Mouse (Mus musculus) embryonic fibroblast, embryonic 13.5 days (primary cell): ENCODE measurements around the gene Nfix. TPM values are rescaled to one million over a fixed set of nuclear protein-coding genes. Genes with fewer than 3 reads are reported as not detected.

Source experiments
- H3K27ac ChIP-seq: 2 replicates; pipeline ENCODE4 v1.5.1; 2012; ENCODE audit warnings: low read length, control low read depth, inconsistent platforms; ENCODE audit not compliant: insufficient read depth
- H3K4me1 ChIP-seq: 2 replicates; pipeline ENCODE4 v1.6.1; 2011; ENCODE audit warnings: low read length; ENCODE audit not compliant: control insufficient read depth, insufficient read depth
- H3K4me3 ChIP-seq: 2 replicates; pipeline ENCODE4 v1.5.1; 2011; ENCODE audit warnings: mild to moderate bottlenecking, control low read depth, low read length; ENCODE audit not compliant: insufficient read depth
- CTCF ChIP-seq: IDR thresholded peaks from 2 replicates; pipeline ENCODE4 v1.5.1; 2011; ENCODE audit warnings: mild to moderate bottlenecking, control low read depth, low read length, moderate library complexity, borderline replicate concordance; ENCODE audit not compliant: insufficient read depth
- POLR2A ChIP-seq: IDR thresholded peaks from 2 replicates; pipeline ENCODE4 v1.6.1; 2011; ENCODE audit warnings: low read depth, mild to moderate bottlenecking, control low read depth, low read length, moderate library complexity
- polyA plus RNA-seq: library from polyadenylated mRNA; stranded (reverse); fragments of >200 nt; gene quantifications from 2 replicates; pipeline ENCODE4 v1.2.4, GENCODE M21; 2011; ENCODE audit warnings: low read depth; ENCODE audit not compliant: missing spikeins, insufficient read length

The Nfix gene
- polyA plus RNA-seq, 1 experiment = 236 TPM

DNA sequence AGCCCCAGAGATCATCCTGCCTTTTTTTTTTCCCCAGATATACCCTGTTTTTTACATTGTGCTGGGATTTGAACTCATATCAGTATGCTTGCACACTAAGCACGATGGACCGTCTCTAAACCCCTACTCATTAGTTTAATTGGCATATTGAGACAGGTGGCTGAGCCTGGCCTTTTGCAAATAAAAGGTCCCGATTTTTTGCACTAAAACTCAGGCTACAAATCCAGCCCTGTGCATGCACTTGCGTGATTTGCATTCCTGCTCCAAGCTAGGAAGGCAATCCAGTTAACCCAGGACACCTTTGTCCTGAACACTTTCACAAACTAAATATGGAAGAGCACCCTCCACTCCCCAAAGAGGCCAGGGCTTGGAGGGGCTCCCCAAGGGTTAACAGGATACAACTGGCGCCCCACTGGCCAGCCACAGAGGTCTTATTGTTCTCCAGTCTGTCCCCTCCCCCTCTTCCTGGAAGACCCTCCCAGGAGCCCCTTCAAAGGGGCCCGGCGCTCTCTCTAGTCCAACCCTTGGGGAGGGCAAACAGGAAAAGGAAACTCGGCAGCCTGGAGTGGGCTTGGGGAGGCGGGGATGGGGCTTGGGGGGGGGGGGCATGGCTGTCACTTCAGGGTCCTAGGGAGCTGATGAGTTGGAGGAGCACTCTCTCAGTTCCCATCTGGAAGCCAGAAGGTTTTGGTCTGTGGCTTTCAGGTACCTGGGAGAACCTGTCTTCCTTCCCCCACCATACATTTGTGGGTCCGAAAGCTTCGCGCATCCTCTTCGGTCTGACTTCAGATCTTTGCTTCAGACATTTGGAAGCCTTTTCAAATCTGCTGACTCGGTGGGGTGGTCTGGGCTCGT, 144.6 kb downstream of the Nfix start:
- H3K27ac ChIP-seq = no peak overlapping the region
- TF ChIP-seq POLR2A (no peak), CTCF (no peak)
- no peak overlapping the region for H3K4me3 ChIP-seq
- peaks cover 3% of the 10 kb centered on the region; the same call in 1 of the 2 replicates for H3K4me1 ChIP-seq

GRCm38 (mm10) chr8:84654597-84654996, 145.5 kb downstream of the Nfix start:
- peaks cover 3% of the 10 kb centered on the region; the same call in 1 of the 2 replicates for H3K4me1 ChIP-seq
- no peak overlapping the region for H3K4me3 ChIP-seq
- TF ChIP-seq POLR2A (no peak), CTCF (no peak)
- H3K27ac ChIP-seq = no peak overlapping the region

DNA sequence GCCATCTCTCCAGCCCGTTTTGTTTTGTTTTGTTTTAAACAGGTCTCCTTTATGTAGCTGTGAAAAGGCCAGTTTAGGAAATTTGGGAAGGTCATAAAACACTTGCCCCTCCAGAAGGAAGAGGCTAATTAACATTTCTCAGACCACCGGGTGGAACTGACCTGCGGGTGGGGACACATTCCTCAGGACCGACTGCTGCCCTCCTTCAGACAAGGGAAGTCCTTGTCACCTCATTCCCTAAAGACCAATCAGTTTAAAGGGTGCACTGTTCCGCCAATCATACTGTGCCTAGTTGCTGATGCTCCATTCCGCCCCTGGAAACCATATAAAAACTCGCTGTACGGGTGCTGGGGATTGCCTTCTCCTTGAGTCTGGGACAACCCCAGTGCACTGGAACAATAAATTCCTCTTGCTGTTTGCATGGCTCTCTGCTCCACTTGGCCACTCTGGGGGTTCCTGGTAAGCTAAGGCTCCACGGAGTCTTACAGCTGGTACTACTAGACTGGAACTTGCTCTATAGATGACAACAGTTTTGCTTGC, 147.0 kb downstream of the Nfix start:
- Histone ChIP-seq H3K4me1 (peaks cover 3% of the 10 kb centered on the region; the same call in 1 of the 2 replicates), H3K4me3 (no peak overlapping the region), H3K27ac (no peak overlapping the region)
- TF ChIP-seq POLR2A (no peak), CTCF (no peak)

DNA sequence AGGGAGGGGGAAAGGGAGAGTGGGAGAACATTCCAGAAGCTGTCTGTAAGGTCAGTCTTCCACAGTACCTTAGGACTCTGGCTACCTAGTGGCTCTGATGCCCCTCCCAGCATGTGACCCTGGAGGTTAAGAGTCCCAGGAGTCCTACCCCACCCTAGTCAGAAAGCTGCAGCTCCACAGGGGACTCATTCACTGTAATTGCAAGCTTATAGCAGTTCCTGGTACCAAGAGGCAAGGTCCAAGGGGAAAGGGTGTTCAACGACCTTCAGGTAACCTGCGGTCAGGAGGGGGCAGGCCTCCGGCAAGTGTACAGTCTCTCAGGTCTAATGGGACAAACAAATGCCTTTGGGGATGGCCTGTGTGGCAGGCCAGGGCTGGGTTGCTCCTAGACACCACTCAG, 149.9 kb downstream of the Nfix start:
- H3K4me3 ChIP-seq = no peak overlapping the region
- no peaks in the 10 kb centered on the region for H3K4me1 ChIP-seq
- TF ChIP-seq POLR2A = no peak
- TF ChIP-seq CTCF = no peak
- H3K27ac ChIP-seq = no peak overlapping the region

Other genes starting within 250 kb of the Nfix start
- 38.2 and 38.6 TPM in 2 replicates for gene Ier2, start 137.5 kb downstream of the Nfix start, polyA plus RNA-seq
- 80.2 and 86.7 TPM in 2 replicates for gene Trmt1, start 114.0 kb downstream of the Nfix start, polyA plus RNA-seq
- 47.2 and 54.9 TPM in 2 replicates for gene Nacc1, start 112.5 kb downstream of the Nfix start, polyA plus RNA-seq
- not detected in 2 replicates for gene Lyl1, start 98.9 kb downstream of the Nfix start, polyA plus RNA-seq
- gene G430095P16Rik, start 77.3 kb downstream of the Nfix start, polyA plus RNA-seq = 0.74 TPM in 1 of 2 replicates, not detected in the other
- gene Dand5, start 22.5 kb upstream of the Nfix start, polyA plus RNA-seq = 2.0 and 2.3 TPM in 2 replicates
- gene Gadd45gip1, start 31.2 kb upstream of the Nfix start, polyA plus RNA-seq = 11.7 and 12.6 TPM in 2 replicates
- 57.6 and 61.7 TPM in 2 replicates for gene Rad23a, start 40.3 kb upstream of the Nfix start, polyA plus RNA-seq
- 1,122 and 1,201 TPM in 2 replicates for gene Calr, start 46.6 kb upstream of the Nfix start, polyA plus RNA-seq
- gene Farsa, start 56.6 kb upstream of the Nfix start, polyA plus RNA-seq = 41.0 and 43.5 TPM in 2 replicates
- gene Syce2, start 71.8 kb upstream of the Nfix start, polyA plus RNA-seq = 8.7 and 18.9 TPM in 2 replicates
- gene Gcdh, start 93.6 kb upstream of the Nfix start, polyA plus RNA-seq = 18.6 and 23.5 TPM in 2 replicates
- gene Klf1, start 101.6 kb upstream of the Nfix start, polyA plus RNA-seq = not detected in 2 replicates
- gene Dnase2a, start 108.2 kb upstream of the Nfix start, polyA plus RNA-seq = 17.2 and 19.7 TPM in 2 replicates
- gene Mast1, start 137.0 kb upstream of the Nfix start, polyA plus RNA-seq = not detected in 2 replicates
- not detected in 2 replicates for gene Rtbdn, start 146.6 kb upstream of the Nfix start, polyA plus RNA-seq
- gene Gm49661, start 169.1 kb upstream of the Nfix start, polyA plus RNA-seq = not detected in 2 replicates
- 244 and 312 TPM in 2 replicates for gene Prdx2, start 169.2 kb upstream of the Nfix start, polyA plus RNA-seq
- 27.9 and 30.7 TPM in 2 replicates for gene Rnaseh2a, start 169.4 kb upstream of the Nfix start, polyA plus RNA-seq
- 35.0 and 42.0 TPM in 2 replicates for gene Junb, start 178.4 kb upstream of the Nfix start, polyA plus RNA-seq
- 7.9 and 8.1 TPM in 2 replicates for gene Hook2, start 190.3 kb upstream of the Nfix start, polyA plus RNA-seq
- gene Best2, start 214.2 kb upstream of the Nfix start, polyA plus RNA-seq = not detected in 2 replicates
- gene Asna1, start 224.9 kb upstream of the Nfix start, polyA plus RNA-seq = 71.1 and 73.2 TPM in 2 replicates
- gene Trir, start 226.5 kb upstream of the Nfix start, polyA plus RNA-seq = 108 and 117 TPM in 2 replicates
- gene Tnpo2, start 236.6 kb upstream of the Nfix start, polyA plus RNA-seq = 106 and 120 TPM in 2 replicates